Mouse (Mus musculus): ENCODE measurements around the gene Skida1.

DNA sequence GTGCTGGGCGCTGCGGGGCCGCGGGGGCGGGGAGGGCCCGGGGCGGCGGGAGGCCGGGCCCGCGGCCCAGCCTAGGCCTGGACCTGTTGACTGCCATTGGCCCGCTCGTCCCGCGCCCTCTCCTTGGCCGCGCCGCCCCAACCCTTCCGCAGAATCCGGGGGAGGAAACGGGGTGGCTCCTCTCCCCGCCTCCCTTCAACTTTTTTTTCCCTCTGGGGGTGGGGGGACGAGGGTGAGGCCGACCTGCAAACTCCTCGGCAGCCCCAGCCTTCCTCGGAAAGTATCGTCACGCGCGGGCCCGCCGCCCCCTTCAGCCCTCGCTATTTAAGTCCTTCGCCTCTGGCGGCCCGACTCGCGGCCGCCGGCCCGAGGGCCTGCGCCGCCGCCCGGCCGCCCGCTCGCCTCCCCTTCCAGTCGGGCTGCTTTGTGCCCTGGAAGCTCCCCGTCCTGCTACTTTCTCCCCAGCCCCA, 8.0 kb upstream of the Skida1 start:
- TF ChIP-seq CTCF (IDR thresholded peaks at IDR 0.05; ENCODE audit: low read depth) (no peak), EP300 (IDR thresholded peaks at IDR 0.05; ENCODE audit: low read depth) (no peak)

Data from liver, postnatal 0 days (tissue).